Mouse (Mus musculus) A20 (cell line): ENCODE measurements at regions not wholly inside any gene's neighbourhood (a gene's known extent, or its start where the extent isn't known, plus 50 kb on each side); places are given as distances from the start of the nearest gene placed in this dataset.

Experiments
- DNase-seq: peaks from one replicate; pipeline ENCODE4 v3.0.0-alpha.2; 2011; ENCODE audit warnings: low read depth, low spot score

- DNase-seq: no peak
Measured at GRCm38 (mm10) chr2:50539741-50540441, 243.3 kb upstream of the Mmadhc start.

DNA sequence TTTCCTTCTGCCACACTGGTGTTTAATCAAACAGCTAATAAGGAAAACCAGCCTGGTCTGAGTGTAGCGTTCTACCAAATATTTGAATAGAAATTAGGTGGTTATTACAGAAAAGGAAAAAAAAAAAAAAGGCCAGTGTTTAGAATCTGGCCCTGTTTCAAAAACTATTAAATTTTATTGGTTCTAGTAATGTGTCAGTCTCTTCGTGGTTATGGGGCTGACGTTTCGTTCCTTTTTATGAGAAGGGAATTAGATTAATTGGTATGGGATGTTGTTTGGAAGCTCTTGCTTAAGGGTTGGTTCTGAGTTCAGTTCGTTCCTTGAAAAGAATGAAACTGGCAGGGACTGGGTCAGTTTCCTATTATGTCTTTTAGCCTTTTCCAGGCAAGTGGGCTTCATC is 241.5 kb upstream of the Mmadhc start:
- DNase-seq: no peak

DNA sequence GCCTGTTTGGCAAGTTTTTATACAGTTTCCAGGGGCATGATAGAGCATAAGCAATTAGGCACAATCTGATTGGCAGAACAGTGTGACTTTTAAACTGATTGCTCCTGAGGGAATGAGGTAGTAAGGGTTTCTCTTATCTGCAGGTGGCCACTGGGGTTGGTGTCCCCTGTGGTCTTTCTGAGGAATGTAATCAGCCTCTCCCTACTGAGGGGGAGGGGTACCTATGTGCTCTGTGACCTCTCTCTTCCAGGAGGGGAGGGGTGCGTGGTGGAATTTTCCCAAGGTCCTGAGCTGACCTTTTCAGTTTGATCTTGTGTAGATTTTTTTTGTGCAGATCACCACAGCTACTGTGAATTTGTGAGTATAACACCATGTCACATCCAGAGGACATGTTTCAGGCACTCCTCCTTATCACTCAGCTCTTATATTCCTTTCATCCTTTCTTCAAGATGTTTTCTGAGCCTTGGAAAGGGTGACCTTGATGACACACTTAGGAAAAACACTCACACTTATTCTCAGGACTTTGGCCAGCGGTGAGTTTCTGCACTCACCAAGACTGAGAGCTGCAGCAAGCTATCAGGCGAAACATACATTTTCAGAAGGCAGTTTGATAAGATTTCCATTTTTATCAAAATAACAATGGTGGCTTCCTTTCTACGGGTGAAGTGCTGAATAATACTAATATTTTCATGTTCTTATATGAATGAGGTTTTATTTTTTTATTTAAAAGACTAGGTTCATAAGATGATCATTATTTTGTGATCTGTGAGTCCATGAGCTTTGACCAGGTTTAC is 238.7 kb upstream of the Mmadhc start:
- no peak for DNase-seq

DNA sequence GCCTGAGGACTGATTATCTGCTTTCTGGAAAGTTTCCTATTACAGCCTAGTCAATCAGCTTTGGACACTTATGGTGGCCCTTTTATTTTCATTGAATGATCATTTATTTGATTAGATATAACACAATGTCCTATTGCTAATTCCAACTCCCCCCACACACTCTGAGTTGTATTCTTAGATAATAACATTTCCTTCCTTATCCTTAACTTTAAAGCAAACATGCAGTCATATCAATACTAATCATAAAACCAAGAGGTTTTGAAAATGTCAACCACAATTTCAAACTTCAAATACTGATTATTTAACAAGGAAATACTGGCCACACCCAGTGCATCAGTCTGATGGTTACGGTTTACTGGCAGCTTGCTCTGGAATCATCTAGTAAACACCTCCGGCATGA is 237.1 kb upstream of the Mmadhc start:
- DNase-seq: no peak

DNA sequence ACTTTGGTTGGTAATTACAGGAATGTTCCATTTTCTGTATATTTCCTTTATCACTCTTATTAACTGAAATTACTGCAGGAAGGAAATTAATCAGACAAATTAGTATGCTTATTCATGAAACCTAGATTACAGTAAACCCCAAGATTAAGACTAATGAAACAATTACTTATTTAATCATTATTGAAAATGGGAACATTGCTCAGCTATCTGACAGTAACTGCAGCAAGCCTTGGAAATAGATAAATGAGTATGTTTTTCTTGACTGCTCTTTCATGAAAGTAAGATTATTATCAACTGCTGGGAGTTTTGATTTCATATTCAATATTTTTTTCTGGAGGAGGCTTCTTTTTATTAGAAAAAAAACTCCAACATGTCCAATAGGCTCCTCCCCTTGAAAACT is 230.8 kb upstream of the Mmadhc start:
- DNase-seq: no peak

DNA sequence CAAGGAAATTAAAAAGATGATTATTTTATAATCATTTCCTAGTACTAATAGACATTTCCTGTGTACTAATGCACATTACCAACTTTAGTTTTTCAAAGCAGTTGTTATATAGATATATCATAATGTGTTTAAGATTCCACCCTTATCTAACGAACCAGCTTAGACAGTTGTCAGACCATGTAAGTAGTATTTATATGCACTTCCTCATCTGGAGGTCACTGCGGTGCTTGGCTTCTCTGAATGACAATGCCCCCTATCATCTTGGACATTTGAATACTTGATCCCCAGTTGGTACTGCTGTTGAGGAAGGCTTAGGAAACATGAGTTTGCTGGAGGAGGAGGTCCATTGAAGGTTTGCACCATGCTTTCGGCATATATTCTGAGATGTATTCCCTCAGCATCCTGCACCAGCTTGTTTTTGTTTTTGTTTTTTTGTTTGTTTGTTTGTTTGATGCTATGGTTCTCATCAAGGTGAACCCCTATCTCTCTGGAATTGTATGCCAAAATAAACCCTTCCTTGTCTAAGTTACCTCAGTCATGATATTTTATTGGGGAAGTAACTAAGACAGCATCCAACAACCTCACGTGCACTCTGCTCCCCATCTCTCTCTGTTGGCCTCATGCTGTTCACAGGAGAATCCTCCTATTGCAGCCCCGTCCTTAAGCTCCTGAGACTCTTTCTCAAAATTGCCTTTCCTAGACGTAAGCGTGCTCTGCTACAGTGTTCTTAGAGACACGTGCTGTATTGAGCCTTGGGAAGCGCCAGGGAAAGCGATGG is 228.4 kb upstream of the Mmadhc start:
- DNase-seq: no peak

DNA sequence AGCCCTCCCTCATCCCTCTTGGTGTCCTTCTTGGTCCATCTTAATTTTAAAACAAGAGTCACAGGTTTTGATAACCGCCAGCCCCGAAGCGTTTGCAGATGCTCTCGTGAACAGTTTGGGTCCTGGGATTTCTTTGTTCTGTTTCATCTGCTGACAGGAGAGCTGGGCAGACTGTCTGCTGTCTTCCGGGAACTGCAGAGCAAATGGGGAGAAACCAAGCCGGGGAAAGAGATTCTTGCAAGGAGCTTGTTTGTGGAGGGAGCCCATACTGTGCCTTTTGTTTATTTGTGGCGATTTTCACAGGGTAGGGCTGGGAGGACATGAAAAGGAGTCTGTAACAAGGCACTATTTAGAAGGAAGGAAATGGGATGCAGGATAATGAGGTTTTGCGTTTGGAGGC is 223.6 kb upstream of the Mmadhc start:
- no peak for DNase-seq

GRCm38 (mm10) chr2:50519129-50519504 is 222.5 kb upstream of the Mmadhc start:
- no peak for DNase-seq

GRCm38 (mm10) chr2:50518371-50519128 is 221.9 kb upstream of the Mmadhc start:
- DNase-seq: no peak

DNA sequence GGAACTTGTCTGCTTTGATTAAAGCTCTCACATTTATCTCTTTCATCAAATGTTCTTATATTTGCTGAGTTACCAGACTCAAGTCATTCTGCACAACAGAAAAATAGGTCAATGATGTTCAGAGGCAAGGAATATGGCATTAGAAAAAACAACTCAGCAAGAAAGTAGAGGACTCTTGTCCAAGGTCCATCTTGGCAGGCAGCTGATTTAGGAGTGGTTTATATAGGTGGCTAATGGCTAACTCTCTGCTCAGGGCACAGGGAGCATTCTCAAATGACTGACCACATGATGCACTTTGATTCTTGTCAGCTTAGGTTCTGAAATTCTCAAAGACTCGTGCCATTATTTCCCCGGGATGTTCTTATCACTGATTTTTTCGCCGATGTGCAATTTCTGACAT is 216.7 kb upstream of the Mmadhc start:
- DNase-seq: no peak

- DNase-seq: no peak
Measured at GRCm38 (mm10) chr2:50498713-50499112, 202.1 kb upstream of the Mmadhc start.

DNA sequence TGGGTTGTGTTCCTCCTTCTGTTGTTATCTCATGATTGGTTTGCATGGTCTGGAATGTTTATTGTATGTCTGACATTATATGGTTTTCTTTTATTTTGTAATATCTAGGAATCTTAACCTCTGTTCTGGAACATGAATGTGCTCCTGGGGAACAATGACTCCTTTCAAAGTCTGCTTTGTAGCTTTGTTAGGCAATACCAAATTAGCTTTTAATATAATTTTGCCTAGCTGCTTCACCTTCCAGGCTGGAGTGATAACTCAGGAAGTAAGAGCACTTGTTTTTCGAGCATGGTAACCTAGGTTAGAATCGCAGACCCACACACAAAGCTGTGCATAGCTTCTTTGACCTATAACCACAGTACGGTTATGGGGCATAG is 199.4 kb upstream of the Mmadhc start:
- DNase-seq: no peak

- no peak for DNase-seq
Measured at GRCm38 (mm10) chr2:50495141-50496056, 198.8 kb upstream of the Mmadhc start.

- no peak for DNase-seq
Measured at GRCm38 (mm10) chr2:50493597-50494335, 197.2 kb upstream of the Mmadhc start.

- DNase-seq: no peak
Measured at GRCm38 (mm10) chr2:50463799-50464198, 167.2 kb upstream of the Mmadhc start.

DNA sequence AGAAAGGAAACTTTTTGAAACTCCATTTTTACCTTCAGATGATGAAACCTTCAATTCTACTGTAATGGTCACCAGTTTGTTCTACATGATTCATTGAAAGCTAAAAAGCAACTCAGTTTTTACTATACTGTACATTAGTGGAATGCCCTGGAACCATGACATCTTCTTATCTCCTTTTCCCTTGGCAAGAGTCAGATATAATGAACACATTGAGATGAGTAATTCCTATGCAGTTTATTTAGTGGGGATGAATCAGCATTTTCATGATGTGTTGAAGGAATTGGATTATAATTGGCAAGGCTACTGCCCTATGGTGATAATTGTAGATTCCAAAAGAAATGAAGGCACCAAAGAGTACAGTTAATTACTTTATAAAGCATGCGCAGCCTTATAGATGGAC is 165.8 kb upstream of the Mmadhc start:
- no peak for DNase-seq

DNA sequence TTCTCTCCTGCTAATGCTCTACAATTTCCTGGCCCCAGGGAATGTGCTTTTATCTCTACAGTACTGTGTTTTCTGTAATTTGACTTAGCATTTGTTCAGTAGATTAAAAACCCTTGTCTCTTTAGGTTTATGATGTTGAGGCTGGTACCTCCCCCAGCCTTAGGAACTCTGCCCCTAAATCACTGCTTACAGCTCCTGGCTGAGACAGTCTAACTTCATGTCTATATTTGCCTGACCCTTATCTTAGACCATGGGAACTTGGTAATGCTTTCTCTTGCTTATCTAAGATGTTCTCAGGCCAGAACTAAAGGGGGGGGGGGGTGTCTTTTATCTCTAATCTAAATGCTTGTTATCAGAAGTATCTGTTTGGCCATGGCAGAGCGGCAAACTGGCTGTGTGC is 160.1 kb upstream of the Mmadhc start:
- no peak for DNase-seq

- DNase-seq: no peak
Measured at GRCm38 (mm10) chr2:50448117-50448516, 151.5 kb upstream of the Mmadhc start.

DNA sequence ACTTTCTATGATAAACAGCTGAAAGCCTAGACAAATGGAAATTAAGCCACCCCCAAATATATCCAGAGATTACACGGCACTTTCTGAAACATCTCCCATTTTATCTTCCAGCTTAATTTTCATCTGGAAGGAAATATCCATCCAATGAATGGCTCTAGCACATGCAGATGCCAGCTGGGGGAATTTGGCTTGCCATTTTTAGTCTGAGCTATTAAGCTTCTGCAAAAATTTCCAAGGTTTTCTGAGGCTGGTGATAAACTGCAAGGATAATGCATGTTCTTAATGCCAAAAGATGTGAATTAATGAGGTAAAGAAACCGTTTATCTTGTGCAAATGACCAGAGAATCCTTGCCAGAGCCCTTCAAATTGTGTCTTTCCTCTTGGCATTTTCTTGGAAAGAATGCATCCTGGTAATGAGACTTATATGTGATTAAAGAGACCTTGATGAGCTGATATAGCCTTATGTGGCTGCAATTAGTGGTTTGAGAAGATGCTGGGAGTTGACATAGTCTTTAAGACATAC is 149.4 kb upstream of the Mmadhc start:
- no peak for DNase-seq

DNA sequence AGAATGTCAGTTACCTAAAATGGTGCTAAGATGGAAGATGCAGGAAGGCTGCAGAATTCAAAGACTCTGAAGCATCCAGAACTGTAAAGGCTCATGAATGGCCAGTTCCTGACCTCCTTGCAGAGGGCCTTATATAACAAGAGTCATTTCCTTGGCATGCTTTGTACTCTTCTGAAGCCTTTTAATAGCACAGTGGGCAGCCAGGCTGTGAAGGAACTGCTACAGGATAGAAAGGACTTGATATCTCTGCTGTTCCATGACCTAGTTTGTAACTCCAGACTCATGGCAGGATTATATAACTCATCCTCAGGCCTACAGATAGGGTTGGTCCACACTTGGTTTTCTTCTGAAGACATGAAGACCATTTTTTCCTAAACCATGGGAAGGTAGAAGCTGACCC is 143.7 kb upstream of the Mmadhc start:
- no peak for DNase-seq
